Mouse (Mus musculus): ENCODE data around the gene Usf2.

Gene Usf2

GRCm38 (mm10) chr7:30916713-30917112 lies 39.9 kb downstream of the Usf2 start:
- DNase-seq = no peak

- no peak for DNase-seq
These were observed 41.9 kb downstream of the Usf2 start, which contains the start of gene Mag for GRCm38 (mm10) chr7:30914732-30915131. Gene Mag, minus strand, starts transcription at chr7:30914873.

DNA sequence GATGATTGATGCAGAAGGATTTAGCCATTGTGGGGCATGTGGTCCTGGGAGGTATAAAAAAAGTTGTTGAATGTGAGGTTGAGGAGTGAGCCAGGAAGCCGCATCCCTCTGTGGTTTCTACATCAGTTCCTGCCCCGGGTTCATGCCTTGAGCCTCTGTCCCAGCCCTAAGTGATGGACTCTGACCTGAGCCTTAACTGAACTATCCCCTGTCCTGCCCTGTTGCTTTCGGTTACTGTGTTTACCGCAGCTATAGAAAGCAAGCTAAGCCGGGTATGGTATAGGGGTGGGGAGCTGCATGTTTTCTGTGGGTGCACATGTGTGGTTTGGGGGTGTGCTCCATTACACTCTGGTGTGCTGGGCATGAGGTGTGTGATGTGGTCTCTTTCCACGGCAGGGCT lies 46.8 kb downstream of the Usf2 start:
- no peak for DNase-seq

- DNase-seq = no peak
These were observed 47.6 kb downstream of the Usf2 start for GRCm38 (mm10) chr7:30908992-30909431.

DNA sequence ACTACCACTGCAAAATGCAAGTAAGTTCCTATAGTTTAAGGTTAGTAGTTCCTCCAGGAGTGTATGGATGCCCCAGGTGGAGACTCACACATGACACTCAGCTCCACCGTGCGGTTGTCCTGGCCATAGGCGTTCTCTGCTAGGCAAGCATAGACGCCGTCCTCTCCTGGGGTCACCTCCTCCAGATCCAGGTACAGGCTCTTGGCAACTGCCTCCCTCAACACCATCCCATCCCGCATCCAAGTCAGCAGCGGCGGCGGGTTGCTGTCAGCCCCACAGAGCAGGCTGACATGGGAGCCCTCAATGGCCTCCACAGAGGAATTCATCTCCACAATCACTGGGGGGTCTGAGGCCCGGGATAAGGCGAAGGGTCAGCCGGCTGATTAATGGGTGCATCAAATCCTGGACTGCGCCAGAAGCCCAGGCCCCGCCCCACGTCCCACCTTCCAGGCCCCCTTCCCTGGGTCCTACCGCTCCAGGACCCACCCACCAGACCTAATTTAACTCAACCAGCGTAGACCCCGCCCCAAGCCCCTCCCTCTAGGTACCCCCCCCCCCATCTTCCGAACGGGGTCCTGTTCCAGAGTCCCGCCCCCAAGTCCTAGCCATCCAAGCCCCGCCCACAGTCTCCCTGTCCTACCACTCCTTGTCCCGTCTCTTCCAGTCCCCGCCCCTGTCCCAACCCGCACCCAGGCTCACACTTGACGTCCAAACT lies 48.2 kb downstream of the Usf2 start:
- DNase-seq = no peak

GRCm38 (mm10) chr7:30904042-30904441 lies 52.6 kb downstream of the Usf2 start:
- peak; percentile 15 for DNase-seq

All from thymus, postnatal 14 days (tissue).